Mouse (Mus musculus) heart, adult 2 months (tissue): ENCODE measurements around the gene Col13a1.

Source experiments
- CTCF ChIP-seq: fragments of 200-600 bp; IDR thresholded peaks from 2 replicates; pipeline ENCODE4 v1.8.1; 2022; ENCODE audit warnings: antibody characterized with exemption, mild to moderate bottlenecking, moderate library complexity
- EP300 ChIP-seq: fragments of 200-500 bp; IDR thresholded peaks from 2 replicates; pipeline ENCODE4 v1.6.1; 2011; ENCODE audit warnings: low read depth, low read length, control low read depth; ENCODE audit not compliant: insufficient read depth
- POLR2A ChIP-seq: fragments of 200-500 bp; IDR thresholded peaks from 2 replicates; pipeline ENCODE4 v1.6.1; 2011; ENCODE audit warnings: mild to moderate bottlenecking, low read depth, low read length, control low read depth; ENCODE audit not compliant: insufficient read depth

- TF ChIP-seq EP300 (no peak), POLR2A (no peak), CTCF (no peak)
These were observed 123.7 kb downstream of the Col13a1 start for GRCm38 (mm10) chr10:61855139-61855675.
